24 mouse cellular contexts compared by ENCODE assay signal in the genomic region with DNA sequence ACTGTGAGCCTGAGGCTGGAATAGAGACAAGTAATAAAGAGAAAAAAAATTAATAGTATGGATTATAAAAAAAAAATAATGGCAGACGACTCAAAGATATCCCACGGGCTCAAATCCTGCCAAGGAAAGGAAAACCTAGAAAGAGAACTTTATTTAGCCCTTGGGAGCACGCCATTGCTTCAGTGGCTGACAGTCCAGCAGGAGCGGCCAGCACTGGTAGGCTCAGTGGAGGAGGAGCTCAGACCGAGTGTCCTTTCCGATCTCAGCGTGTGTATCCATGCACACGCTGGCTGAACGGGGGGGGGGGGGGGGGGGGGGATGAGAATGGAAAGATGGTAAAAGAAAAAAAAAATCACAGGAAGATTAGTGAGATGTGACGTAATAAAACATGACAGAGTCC.
"Had no signal": no experiment of that assay in that cellular context is flagged by ENCODE, and none has a peak within 500 bp of the region (broad histone marks: within the 10 kb centered on the region; RNA-seq: fewer than 3 reads in every experiment).

No protein-coding gene starts in this region.

- H3K36me3 ChIP-seq: kidney, embryonic 15.5 days; limb, embryonic 10.5 days; limb, embryonic 13.5 days; liver, embryonic 12.5 days; liver, embryonic 15.5 days; lung, embryonic 15.5 days; midbrain, embryonic 10.5 days; midbrain, embryonic 13.5 days; neural tube, embryonic 13.5 days; stomach, embryonic 15.5 days had no signal

- H3K4me3 ChIP-seq: kidney, embryonic 15.5 days; layer of hippocampus, adult 2 months; limb, embryonic 10.5 days; limb, embryonic 13.5 days; liver, embryonic 12.5 days; liver, embryonic 15.5 days; lung, embryonic 15.5 days; megakaryocyte, embryonic 14.5 days; midbrain, embryonic 10.5 days; midbrain, embryonic 13.5 days; myocyte; neural tube, embryonic 13.5 days; stomach, embryonic 15.5 days had no signal

- H3K9me3 ChIP-seq: kidney, embryonic 15.5 days; limb, embryonic 10.5 days; limb, embryonic 13.5 days; liver, embryonic 12.5 days; liver, embryonic 15.5 days; lung, embryonic 15.5 days; megakaryocyte, embryonic 14.5 days; midbrain, embryonic 10.5 days; midbrain, embryonic 13.5 days; neural tube, embryonic 13.5 days; stomach, embryonic 15.5 days had no signal

- H3K27ac ChIP-seq: kidney, embryonic 15.5 days; layer of hippocampus, adult 2 months; limb, embryonic 10.5 days; limb, embryonic 13.5 days; liver, embryonic 12.5 days; liver, embryonic 15.5 days; lung, embryonic 15.5 days; midbrain, embryonic 10.5 days; midbrain, embryonic 13.5 days; neural tube, embryonic 13.5 days; stomach, embryonic 15.5 days had no signal

- H3K27me3 ChIP-seq: kidney, embryonic 15.5 days; limb, embryonic 13.5 days; liver, embryonic 12.5 days; liver, embryonic 15.5 days; lung, embryonic 15.5 days; midbrain, embryonic 13.5 days; neural tube, embryonic 13.5 days; stomach, embryonic 15.5 days had no signal

- DNase-seq: kidney, postnatal 10 days; layer of hippocampus, adult 9-11 months; liver; lung, adult 18-20 months; lung, postnatal 10 days; lung, postnatal 36 days; right cerebral cortex, adult 18-20 months; right cerebral cortex, postnatal 14 days; right cerebral cortex, postnatal 4 days; spleen, adult 18-20 months; thymus, postnatal 25 days had no signal
